Mouse (Mus musculus): ENCODE measurements around the gene Tmem217. TPM values are rescaled to one million over a fixed set of nuclear protein-coding genes. Genes with fewer than 3 reads are reported as not detected.
"Not testable (repeated sequence)": the region's sequence is repeated elsewhere in the genome, so short reads cannot be mapped to it uniquely, and the experiment has no call there.

The Tmem217 gene
- total RNA-seq, 2 experiments from 2014 or later, result not detected

DNA sequence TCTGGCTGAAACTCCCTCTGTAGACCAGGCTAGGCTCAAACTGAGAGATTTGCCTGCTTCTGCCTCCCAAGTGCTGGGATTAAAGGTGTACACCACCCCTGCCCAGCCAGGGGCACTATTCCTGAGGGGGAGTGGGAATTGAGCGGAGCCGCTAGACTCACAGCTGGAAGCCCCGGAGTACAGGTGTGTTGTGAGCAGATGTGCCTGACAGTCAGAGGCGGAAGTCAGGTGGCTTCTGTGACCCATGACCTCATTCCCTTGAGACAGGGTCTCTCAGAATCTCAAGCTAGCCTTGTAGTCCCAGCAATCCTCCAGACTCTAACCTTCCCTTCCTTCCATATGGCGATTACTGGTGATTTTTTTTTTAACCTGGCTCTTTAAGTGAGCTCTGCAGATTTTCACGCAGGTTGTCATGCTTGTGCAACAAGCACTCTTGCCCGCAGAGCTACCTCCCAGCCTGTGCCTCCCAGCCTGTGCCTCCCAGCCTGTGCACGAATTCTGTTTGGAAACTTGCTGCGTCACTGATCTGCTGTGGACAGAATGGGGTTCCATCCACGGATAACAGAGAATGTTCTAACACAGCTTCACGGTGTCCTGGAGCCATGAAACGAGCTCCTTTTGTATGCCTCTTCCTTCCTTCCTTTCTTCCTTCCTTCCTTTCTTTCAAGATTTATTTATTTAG, 43.1 kb downstream of the Tmem217 start:
- DNase-seq, result no peak
- intact Hi-C loops (cut with DNase I), result no loop called here

DNA sequence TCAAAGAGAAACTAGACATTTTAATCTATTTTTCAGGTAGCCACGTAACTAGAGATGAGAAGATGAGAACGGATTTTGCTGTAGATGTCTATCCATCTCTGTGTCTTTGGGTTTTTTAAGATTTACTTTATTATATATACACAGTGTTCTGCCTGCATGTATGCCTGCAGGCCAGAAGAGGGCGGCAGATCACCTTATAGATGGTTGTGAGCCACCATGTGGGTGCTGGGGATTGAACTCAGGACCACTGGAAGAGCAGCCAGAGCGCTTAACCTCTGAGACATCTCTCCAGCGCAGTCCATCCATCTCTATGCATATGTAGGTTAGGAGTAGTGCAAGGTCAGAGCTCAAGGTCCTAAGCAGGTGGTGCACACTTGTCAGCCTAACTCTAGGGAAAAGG, 48.5 kb downstream of the Tmem217 start:
- intact Hi-C loops (cut with DNase I), result no loop called here

DNA sequence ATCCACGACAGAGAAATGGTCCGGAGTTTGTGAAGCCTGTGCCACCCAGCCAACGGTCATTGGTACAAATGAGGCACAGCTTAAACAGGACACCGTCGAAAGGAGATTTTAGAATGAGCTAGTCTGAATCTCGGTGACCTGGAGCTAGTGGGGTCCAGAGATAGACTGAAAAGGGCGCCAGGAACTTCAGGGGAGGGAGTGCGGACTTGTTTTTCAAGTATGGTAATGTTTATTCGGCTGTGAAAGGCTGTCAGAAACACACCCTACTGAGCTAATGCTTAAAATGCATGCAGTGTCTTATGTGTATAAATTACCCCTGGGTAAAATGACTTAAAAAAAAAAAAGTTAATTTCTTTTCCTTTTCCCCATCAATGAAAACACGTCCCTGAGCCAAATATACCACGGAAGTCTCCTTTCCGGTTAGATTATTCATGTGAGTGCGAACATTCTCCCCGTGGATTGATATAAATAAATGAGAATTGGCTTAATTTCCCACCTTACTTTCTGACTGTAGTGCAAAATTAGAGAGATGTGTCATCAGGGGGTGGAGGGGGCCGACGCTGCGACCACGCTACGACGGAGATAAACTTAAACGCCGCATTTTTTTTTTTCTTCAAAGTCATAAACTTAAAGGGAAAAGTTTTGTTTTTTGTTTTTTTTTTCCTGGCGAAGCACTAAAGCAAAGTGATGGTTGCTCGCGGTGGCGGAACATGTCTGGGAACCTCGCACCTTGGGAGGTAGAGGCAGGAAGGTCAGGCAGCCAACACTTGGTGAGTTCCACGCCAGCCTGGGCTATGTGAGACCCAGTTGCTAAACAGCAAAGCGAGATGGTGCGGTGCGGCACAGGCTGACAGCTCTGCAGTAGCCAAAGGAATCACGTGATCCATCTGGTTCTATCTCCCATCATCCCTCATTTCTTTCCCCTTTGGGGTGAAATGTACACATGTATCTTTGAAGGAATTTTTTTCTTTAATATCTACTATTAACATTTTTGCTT, 49.2 kb downstream of the Tmem217 start:
- intact Hi-C loops (cut with DNase I), result no loop called here
- no peak for DNase-seq

More for the DNA sequence above, 48.5 kb downstream of the Tmem217 start:
- DNase-seq, result no peak

DNA sequence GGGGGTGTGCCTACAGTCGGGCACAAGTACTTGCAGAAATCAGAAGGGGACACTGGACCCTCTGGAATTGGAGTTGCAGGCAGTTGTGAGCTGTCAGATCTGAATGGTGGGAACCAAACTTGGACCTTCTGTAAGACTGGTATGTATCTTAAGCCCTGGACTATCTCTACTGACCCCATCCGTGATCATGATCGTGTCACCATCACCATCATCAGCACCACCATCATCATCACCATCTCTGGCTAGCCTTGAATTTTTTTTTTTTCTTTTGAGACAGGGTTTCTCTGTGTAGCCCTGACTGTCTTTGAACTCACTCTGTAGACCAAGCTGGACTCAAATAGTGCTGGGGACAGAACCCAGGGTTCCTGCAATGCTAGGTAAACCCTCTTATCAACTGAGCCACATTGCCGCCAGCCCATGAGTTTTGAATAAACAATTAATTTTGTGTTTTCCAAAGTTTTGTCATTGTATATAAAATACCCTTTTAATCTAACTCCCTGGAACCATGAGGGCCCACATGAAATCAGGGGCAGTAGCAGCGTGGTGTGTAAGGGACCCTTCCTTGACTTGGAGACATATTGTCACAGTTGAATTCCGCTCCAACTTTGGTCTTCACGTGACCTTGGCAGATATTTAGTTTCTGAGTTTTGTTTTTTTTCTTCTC, 50.0 kb downstream of the Tmem217 start:
- no peak for DNase-seq
- intact Hi-C loops (cut with DNase I), result no loop called here

DNA sequence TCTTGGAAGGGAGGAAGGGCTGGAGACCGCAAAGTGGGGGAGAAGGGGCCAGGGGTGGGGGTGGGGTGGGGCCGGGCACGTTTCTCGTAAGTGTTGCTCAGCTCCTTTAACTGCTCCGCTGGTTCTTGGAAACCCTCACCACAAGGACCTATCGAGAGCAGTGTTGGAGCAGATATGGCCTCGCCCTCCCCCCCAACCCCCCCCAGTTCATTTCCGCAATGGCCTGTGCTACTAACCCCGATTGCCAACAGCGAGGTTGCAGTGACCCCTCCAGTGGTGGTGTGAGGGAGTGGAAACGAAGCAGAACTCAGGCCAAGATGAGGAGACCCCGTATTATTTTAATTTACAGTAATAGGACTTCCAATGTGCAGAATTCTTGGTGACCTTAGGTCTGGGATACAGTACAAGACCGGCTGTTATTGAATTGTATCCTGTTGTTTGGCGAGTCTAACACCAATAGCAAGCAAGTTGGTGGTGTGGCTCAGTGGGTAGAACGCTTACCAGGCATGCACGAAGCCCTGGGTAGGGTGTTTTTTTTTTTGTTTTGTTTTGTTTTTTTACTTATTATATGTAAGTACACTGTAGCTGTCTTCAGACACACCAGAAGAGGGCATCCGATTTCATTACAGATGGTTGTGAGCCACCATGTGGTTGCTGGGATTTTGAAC, 51.2 kb downstream of the Tmem217 start:
- DNase-seq, result no peak
- intact Hi-C loops (cut with DNase I), result no loop called here

DNA sequence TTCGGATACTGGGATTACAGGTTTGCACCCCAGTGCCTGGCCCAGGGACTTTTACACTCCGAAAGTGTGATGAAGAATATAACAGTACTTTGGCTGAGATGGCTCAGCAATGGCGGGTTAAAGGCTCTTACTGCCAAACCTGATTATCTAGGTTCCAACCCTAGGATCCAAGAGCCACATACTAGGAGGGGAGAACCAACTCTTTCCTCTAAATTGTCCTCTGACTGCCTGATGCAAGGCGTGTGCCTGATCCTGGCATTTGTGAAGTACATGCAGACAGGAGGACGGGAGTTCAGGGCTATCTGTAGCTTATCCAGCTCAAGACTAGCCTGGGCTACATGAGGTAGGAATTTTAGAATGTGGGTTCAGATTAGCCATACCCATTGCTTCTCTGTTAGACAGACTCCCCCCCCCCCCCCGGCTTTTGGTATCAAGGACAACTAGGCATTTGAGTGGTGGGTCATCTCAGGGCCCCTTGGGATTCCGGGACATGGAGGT, 51.9 kb downstream of the Tmem217 start:
- intact Hi-C loops (cut with DNase I), result no loop called here
- DNase-seq, result no peak

DNA sequence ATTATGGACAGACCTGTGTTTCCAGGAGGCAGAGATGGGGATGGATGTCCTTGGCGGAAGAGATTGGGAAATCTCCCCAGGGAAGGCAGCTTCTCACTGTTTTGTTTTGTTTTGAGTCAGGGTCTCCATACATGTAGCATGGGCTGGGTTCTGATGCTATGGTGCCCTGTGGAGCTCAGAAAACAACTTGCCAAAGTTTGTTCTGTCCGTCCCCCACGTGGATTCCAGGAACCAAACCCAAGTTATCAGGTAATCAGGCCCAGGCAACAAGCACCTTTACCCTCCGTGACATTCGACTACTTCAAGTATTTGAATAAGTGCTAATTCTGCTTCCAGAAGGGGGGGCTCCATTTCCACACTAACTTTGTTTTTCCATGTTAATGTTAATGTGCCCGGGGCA, 52.7 kb downstream of the Tmem217 start:
- intact Hi-C loops (cut with DNase I), result loop anchor here (2.0 to 10.0 kb wide), 2 partner anchors 13 to 455 kb away; no protein-coding TSS in a partner anchor

DNA sequence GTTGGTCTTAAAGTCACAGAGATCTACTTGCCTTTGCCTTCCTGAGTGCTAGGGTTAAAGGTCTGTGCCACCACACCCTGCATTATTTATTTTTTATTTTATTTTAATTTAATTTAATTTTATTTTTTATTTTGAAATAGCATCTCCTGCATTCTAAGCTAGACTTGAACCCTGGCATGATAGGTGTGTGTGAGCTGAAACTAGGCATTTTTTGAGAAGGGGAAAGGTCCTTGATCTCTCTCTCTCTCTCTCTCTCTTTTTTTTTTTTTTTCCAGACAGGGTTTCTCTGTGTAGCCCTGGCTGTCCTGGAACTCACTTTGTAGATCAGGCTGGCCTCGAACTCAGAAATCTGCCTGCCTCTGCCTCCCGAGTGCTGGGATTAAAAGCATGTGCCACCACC, 53.2 kb downstream of the Tmem217 start:
- intact Hi-C loops (cut with DNase I), result loop anchor here (2.0 to 10.0 kb wide), 2 partner anchors 14 to 454 kb away; no protein-coding TSS in a partner anchor
- not testable (repeated sequence) for DNase-seq

More for the DNA sequence above, 52.7 kb downstream of the Tmem217 start:
- DNase-seq, result no peak

DNA sequence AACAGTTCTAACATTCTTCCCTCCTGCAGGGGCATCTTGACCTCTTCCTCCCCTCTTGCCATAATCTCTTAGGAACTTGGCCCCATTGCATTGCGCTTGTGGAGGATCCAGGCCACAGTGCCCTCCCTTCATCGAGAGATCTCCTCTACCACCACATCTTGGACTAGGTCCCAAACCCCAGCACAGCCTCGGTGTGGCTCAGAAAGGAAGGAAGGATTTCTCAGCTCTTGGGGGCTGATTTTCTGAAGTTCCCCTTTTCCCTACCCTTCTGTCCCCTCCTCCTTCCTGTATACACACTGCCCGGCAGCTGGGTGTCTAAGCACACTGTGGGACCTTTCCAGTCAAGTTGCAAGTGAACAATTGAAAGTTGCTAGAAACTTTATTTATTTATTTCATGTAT, 54.2 kb downstream of the Tmem217 start:
- intact Hi-C loops (cut with DNase I), result loop anchor here (2.0 to 10.0 kb wide), 2 partner anchors 15 to 453 kb away; no protein-coding TSS in a partner anchor
- DNase-seq, result peak; percentile 32 to 35

DNA sequence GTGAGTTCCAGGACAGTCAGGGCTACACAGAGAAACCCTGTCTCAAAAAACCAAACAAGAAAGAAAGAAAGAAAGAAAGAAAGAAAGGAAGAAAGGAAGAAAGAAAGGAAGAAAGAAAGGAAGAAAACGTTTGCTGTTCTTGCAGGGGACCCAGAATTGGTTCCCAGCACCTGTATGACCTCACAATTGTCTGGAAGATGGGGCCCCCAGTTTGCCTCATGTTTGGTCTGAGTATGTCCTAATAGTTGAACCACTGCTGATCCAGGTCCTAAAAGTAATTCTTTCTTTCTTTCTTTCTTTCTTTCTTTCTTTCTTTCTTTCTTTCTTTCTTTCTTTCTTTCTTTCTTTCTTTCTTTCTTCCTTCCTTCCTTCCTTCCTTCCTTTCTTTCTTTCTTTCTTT, 54.7 kb downstream of the Tmem217 start:
- intact Hi-C loops (cut with DNase I), result loop anchor here (10.0 kb wide), 1 partner anchor 453 kb away; no protein-coding TSS in a partner anchor
- not testable (repeated sequence) for DNase-seq

DNA sequence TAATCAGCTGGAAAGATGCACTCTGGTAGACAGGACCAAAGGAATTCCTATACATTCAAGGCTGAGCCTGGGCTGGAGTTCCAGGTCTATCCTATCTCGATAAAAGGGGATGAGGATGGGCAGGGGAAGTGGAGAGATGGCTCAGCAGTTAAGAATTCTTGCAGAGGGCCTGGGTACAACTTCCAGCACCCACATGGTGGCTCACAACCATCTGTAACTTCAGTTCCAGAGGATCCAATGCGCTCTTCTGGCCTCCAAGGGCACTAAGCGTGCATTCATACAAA, 55.2 kb downstream of the Tmem217 start:
- intact Hi-C loops (cut with DNase I), result loop anchor here (10.0 kb wide), 1 partner anchor 452 kb away; no protein-coding TSS in a partner anchor
- DNase-seq, result no peak

DNA sequence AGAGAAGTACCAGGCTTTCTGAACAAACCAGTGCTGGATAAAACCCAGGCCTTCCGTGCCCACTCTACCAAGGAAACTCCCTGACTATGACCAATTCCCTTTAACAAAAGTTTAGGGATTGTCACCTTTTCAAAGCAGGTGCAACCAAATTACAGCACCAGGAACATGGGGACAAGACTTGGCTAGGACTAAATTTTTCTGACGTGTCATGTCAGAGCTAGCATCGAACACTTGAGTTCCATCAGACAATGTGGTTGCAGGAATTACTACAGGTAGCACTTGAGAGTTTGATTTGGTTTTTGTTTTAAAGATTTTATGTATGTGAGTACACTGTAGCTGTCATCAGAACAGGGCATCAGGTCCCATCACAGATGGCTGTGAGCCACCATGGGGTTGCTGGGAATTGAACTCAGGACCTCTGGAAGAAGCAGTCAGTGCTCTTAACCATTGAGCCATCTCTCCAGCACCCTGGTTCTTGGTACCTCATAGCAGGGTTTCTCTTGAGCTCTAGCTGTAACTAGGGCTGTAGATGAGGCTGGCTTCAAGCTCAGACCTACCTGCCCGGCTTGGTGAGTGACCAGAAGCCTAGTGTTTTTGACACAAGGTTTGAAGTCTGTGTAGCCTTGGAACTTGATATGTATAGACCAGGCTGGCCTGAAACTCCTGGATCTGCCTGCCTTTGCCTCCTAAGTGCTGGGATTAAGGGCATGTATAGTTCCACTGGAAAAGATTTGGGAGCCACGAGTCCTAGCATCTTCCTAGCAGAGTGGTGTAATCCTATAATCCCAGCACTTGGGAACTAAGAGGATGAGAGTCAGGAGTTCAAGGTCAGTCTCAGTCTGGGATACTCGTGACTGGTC, 55.7 kb downstream of the Tmem217 start:
- intact Hi-C loops (cut with DNase I), result loop anchor here (10.0 kb wide), 1 partner anchor 452 kb away; no protein-coding TSS in a partner anchor
- DNase-seq, result no peak

DNA sequence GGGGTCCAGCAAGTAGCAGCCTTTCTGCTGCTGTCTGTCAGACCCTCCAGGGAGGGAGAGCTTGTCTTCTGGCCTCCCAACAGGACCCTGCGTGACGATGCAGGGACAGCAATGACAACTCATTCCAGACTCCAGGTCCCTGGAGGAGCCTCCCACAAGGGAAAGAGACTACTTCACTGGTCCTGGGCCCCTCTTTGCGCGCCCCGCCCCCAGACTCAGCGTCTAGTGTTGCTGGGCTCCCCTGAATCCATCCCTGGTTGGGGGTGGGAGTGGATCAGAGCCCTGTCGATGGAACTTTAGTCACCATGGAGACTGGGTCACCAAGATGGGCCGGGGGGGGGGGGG, 57.5 kb downstream of the Tmem217 start:
- intact Hi-C loops (cut with DNase I), result loop anchor here (10.0 kb wide), 1 partner anchor 450 kb away; no protein-coding TSS in a partner anchor

DNA sequence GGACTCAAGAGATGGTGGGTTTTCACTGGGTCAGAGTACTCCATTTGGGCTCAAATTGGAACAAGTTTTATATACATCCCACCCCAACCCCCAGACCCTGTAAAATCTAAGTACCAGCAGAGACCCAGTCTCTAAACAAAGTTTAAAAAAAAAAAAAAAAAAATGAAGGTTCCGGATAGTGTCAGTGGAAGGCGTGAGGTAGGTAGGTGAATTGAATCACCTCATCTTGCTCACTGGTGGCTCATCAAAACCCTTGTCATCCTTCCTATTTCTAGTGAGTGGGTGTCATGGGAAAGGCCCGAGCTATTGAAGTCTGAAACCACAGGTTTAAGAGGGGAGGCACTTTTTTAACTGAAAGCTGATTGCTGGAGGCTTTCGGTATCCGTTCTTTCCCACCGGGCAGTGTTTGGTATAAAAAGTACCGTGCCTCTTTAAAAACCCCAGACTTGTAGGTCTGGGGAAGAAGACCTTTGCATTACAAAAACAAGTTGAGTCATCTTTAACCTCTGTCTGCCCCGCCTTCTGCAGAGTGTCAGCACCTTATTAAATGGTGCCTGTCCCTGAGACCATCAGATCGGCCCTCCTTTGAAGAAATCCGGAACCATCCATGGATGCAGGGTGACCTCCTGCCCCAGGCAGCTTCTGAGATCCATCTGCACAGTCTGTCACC, 58.0 kb downstream of the Tmem217 start:
- intact Hi-C loops (cut with DNase I), result loop anchor here (10.0 kb wide), 1 partner anchor 449 kb away; no protein-coding TSS in a partner anchor
- no peak for DNase-seq

More for the DNA sequence above, 57.5 kb downstream of the Tmem217 start:
- DNase-seq, result no peak

DNA sequence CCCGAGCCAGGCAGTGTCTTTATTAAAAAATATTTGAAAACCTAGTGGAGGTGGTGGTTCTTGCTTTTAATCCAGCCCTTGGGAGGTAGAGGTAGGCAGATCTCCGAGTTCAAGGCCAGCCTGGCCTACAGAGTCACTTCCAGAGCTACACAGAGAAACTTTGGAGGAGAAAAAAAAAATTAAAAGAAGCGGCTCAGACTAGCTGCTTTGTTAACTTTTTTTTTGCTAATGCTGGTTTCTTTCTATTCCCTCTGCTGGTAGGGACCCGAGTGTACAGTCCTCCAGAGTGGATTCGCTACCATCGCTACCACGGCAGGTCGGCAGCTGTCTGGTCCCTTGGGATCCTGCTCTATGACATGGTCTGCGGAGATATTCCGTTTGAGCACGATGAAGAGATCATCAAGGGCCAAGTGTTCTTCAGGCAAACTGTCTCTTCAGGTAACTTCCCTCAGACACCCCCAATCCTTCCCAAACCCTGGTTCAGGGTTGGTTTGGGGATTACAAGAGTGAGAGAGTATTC, 58.7 kb downstream of the Tmem217 start:
- no peak for DNase-seq
- intact Hi-C loops (cut with DNase I), result loop anchor here (1.0 to 10.0 kb wide), 2 partner anchors 96 to 449 kb away; no protein-coding TSS in a partner anchor

DNA sequence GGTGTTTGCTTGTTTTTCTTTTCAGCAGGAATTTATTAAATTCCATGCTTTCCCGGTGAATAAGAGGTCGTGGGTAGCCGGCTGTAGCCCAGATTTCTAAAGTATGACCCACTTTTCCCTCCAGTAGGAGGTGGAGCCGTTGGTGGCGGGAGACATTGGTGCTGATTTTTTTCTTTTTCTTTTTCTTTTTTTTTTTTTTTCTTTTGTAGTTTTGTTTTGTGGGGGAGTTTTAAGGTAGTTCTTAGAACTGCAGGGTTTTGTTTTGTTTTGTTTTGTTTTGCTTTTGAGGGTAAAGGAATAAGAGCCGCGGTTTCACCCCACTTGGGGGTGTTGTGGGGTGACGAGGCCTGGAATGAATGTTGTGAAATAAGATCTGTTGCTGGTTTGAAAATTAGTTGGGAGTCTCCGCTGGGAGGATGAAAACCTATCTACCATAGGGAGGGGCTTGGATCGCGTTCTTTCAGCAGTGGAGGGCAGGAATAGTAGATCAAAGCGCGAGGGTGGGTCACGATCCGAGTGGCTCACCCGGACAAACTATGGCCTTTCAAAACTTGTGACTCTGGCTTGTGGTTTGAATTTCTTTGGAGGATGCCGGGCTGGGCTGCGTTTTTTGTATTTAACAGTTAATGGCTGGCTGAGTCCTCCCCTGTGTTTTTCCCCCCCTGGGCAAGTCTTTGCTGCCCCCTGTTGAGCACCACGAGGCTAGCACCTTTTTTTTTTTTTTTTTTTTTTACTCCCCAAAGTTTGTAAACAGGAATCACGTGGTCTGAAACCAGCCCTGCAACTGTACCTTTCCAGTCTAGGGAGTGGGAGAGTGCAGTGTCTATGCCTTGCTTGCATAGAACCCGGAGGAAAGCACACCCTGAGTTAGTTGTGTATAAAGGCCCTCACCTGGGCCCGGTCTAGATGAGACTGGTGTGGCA, 59.7 kb downstream of the Tmem217 start:
- intact Hi-C loops (cut with DNase I), result loop anchor here (1.0 to 10.0 kb wide), 3 partner anchors 34 to 448 kb away; no protein-coding TSS in a partner anchor

More for the DNA sequence above, 59.7 kb downstream of the Tmem217 start:
- peak; percentile 73 to 83 for DNase-seq
